Mouse (Mus musculus): ENCODE measurements around the gene Hpse2. TPM values are rescaled to one million over a fixed set of nuclear protein-coding genes. Genes with fewer than 3 reads are reported as not detected.
A peak's percentile ranks its signal among the peaks of the same experiment; 100 is the strongest.

Gene Hpse2
- polyA plus RNA-seq, 1 experiment from 2014 or later = 0.96 TPM

GRCm38 (mm10) chr19:42776813-42777212, 611.3 kb downstream of the Hpse2 start:
- Histone ChIP-seq H3K9ac (ENCODE audit: low read length) (no peak overlapping the region), H3K4me3 (ENCODE audit: low read length) (no peak overlapping the region), H3K27me3 (ENCODE audit: control insufficient read depth, insufficient read depth, low read length) (no peaks in the 10 kb centered on the region), H3K4me2 (ENCODE audit: low read depth, low read length) (no peak overlapping the region), H3K9me3 (replicated peaks; ENCODE audit: control insufficient read depth, low read length) (no peaks in the 10 kb centered on the region), H3K27ac (ENCODE audit: low read length) (no peak overlapping the region), H3K4me1 (ENCODE audit: control insufficient read depth, insufficient read depth, low read length) (no peaks in the 10 kb centered on the region), H3K36me3 (ENCODE audit: control insufficient read depth, insufficient read depth) (no peaks in the 10 kb centered on the region)
- no peak for ATAC-seq (replicated peaks; ENCODE audit: extremely low read depth, insufficient read depth, low FRiP score)
- 97% methylated on average over 1 of the region's 1 CpGs for WGBS

- 0 out of 2 replicates have a peak, but pooled peaks cover 2% of the 10 kb centered on the region for H3K4me1 ChIP-seq (ENCODE audit: control insufficient read depth, insufficient read depth, low read length)
- no peaks in the 10 kb centered on the region for H3K27me3 ChIP-seq (ENCODE audit: control insufficient read depth, insufficient read depth, low read length)
- no peak for ATAC-seq (replicated peaks; ENCODE audit: extremely low read depth, insufficient read depth, low FRiP score)
- no peaks in the 10 kb centered on the region for H3K36me3 ChIP-seq (ENCODE audit: control insufficient read depth, insufficient read depth)
- no peaks in the 10 kb centered on the region for H3K9me3 ChIP-seq (replicated peaks; ENCODE audit: control insufficient read depth, low read length)
- H3K4me3 ChIP-seq (ENCODE audit: low read length) = no peak overlapping the region
- no peak overlapping the region for H3K4me2 ChIP-seq (ENCODE audit: low read depth, low read length)
- H3K27ac ChIP-seq (ENCODE audit: low read length) = no peak overlapping the region
- no peak overlapping the region for H3K9ac ChIP-seq (ENCODE audit: low read length)
- WGBS = 72% methylated on average over 23 of the region's 23 CpGs
These were observed 617.8 kb downstream of the Hpse2 start for GRCm38 (mm10) chr19:42770141-42770872.

GRCm38 (mm10) chr19:42769648-42770047, 618.5 kb downstream of the Hpse2 start:
- 91% methylated on average over 10 of the region's 10 CpGs for WGBS
- 0 out of 2 replicates have a peak, but pooled peaks cover 2% of the 10 kb centered on the region for H3K4me1 ChIP-seq (ENCODE audit: control insufficient read depth, insufficient read depth, low read length)
- H3K4me3 ChIP-seq (ENCODE audit: low read length) = no peak overlapping the region
- H3K36me3 ChIP-seq (ENCODE audit: control insufficient read depth, insufficient read depth) = no peaks in the 10 kb centered on the region
- H3K9me3 ChIP-seq (replicated peaks; ENCODE audit: control insufficient read depth, low read length) = no peaks in the 10 kb centered on the region
- H3K9ac ChIP-seq (ENCODE audit: low read length) = no peak overlapping the region
- no peak overlapping the region for H3K27ac ChIP-seq (ENCODE audit: low read length)
- no peak overlapping the region for H3K4me2 ChIP-seq (ENCODE audit: low read depth, low read length)
- no peak for ATAC-seq (replicated peaks; ENCODE audit: extremely low read depth, insufficient read depth, low FRiP score)
- no peaks in the 10 kb centered on the region for H3K27me3 ChIP-seq (ENCODE audit: control insufficient read depth, insufficient read depth, low read length)

GRCm38 (mm10) chr19:42767361-42767760, 620.8 kb downstream of the Hpse2 start:
- no peaks in the 10 kb centered on the region for H3K9me3 ChIP-seq (replicated peaks; ENCODE audit: control insufficient read depth, low read length)
- H3K9ac ChIP-seq (ENCODE audit: low read length) = no peak overlapping the region
- no peak for ATAC-seq (replicated peaks; ENCODE audit: extremely low read depth, insufficient read depth, low FRiP score)
- no peak overlapping the region for H3K4me2 ChIP-seq (ENCODE audit: low read depth, low read length)
- 73% methylated on average over 8 of the region's 8 CpGs for WGBS
- H3K36me3 ChIP-seq (ENCODE audit: control insufficient read depth, insufficient read depth) = no peaks in the 10 kb centered on the region
- 0 out of 2 replicates have a peak, but pooled peaks cover 2% of the 10 kb centered on the region for H3K4me1 ChIP-seq (ENCODE audit: control insufficient read depth, insufficient read depth, low read length)
- H3K27me3 ChIP-seq (ENCODE audit: control insufficient read depth, insufficient read depth, low read length) = no peaks in the 10 kb centered on the region
- no peak overlapping the region for H3K4me3 ChIP-seq (ENCODE audit: low read length)
- no peak overlapping the region for H3K27ac ChIP-seq (ENCODE audit: low read length)

- Histone ChIP-seq H3K36me3 (ENCODE audit: control insufficient read depth, insufficient read depth) (no peaks in the 10 kb centered on the region), H3K4me1 (ENCODE audit: control insufficient read depth, insufficient read depth, low read length) (0 out of 2 replicates have a peak, but pooled peaks cover 2% of the 10 kb centered on the region), H3K9me3 (replicated peaks; ENCODE audit: control insufficient read depth, low read length) (no peaks in the 10 kb centered on the region), H3K4me2 (ENCODE audit: low read depth, low read length) (no peak overlapping the region), H3K27me3 (ENCODE audit: control insufficient read depth, insufficient read depth, low read length) (no peaks in the 10 kb centered on the region), H3K27ac (ENCODE audit: low read length) (no peak overlapping the region), H3K4me3 (ENCODE audit: low read length) (no peak overlapping the region), H3K9ac (ENCODE audit: low read length) (no peak overlapping the region)
- ATAC-seq (replicated peaks; ENCODE audit: extremely low read depth, insufficient read depth, low FRiP score) = no peak
- 79% methylated on average over 10 of the region's 10 CpGs for WGBS
These were observed 623.8 kb downstream of the Hpse2 start for GRCm38 (mm10) chr19:42764398-42764797.

GRCm38 (mm10) chr19:42756671-42757070, 631.5 kb downstream of the Hpse2 start:
- Histone ChIP-seq H3K4me1 (ENCODE audit: control insufficient read depth, insufficient read depth, low read length) (peaks cover 26% of the 10 kb centered on the region), H3K9me3 (replicated peaks; ENCODE audit: control insufficient read depth, low read length) (no peaks in the 10 kb centered on the region), H3K36me3 (ENCODE audit: control insufficient read depth, insufficient read depth) (no peaks in the 10 kb centered on the region), H3K27ac (ENCODE audit: low read length) (no peak overlapping the region), H3K4me2 (ENCODE audit: low read depth, low read length) (no peak overlapping the region), H3K27me3 (ENCODE audit: control insufficient read depth, insufficient read depth, low read length) (no peaks in the 10 kb centered on the region), H3K9ac (ENCODE audit: low read length) (no peak overlapping the region), H3K4me3 (ENCODE audit: low read length) (no peak overlapping the region)
- no peak for ATAC-seq (replicated peaks; ENCODE audit: extremely low read depth, insufficient read depth, low FRiP score)
- whole genome bisulfite sequencing = 75% methylated on average over 6 of the region's 6 CpGs

- Histone ChIP-seq H3K27me3 (ENCODE audit: control insufficient read depth, insufficient read depth, low read length) (no peaks in the 10 kb centered on the region), H3K9ac (ENCODE audit: low read length) (peak overlapping the region; percentile 20; the same call in 1 of the 2 replicates), H3K4me2 (ENCODE audit: low read depth, low read length) (no peak overlapping the region), H3K4me1 (ENCODE audit: control insufficient read depth, insufficient read depth, low read length) (peaks cover 30% of the 10 kb centered on the region), H3K36me3 (ENCODE audit: control insufficient read depth, insufficient read depth) (no peaks in the 10 kb centered on the region), H3K9me3 (replicated peaks; ENCODE audit: control insufficient read depth, low read length) (no peaks in the 10 kb centered on the region), H3K4me3 (ENCODE audit: low read length) (no peak overlapping the region), H3K27ac (ENCODE audit: low read length) (no peak overlapping the region)
- 46% methylated on average over 15 of the region's 15 CpGs for whole genome bisulfite sequencing
- ATAC-seq (replicated peaks; ENCODE audit: extremely low read depth, insufficient read depth, low FRiP score) = no peak
These were observed 632.8 kb downstream of the Hpse2 start for GRCm38 (mm10) chr19:42755148-42755870.

GRCm38 (mm10) chr19:42753141-42753917, 634.8 kb downstream of the Hpse2 start:
- peak overlapping the region; percentile 84 for H3K4me2 ChIP-seq (ENCODE audit: low read depth, low read length)
- H3K27ac ChIP-seq (ENCODE audit: low read length) = peak overlapping the region; percentile 96
- H3K9me3 ChIP-seq (replicated peaks; ENCODE audit: control insufficient read depth, low read length) = no peaks in the 10 kb centered on the region
- ATAC-seq (replicated peaks; ENCODE audit: extremely low read depth, insufficient read depth, low FRiP score) = peak; percentile 54
- peak overlapping the region; percentile 83 for H3K9ac ChIP-seq (ENCODE audit: low read length)
- peaks cover 36% of the 10 kb centered on the region for H3K4me1 ChIP-seq (ENCODE audit: control insufficient read depth, insufficient read depth, low read length)
- peak overlapping the region; percentile 57 for H3K4me3 ChIP-seq (ENCODE audit: low read length)
- H3K36me3 ChIP-seq (ENCODE audit: control insufficient read depth, insufficient read depth) = no peaks in the 10 kb centered on the region
- WGBS = 4% methylated on average over 11 of the region's 11 CpGs
- no peaks in the 10 kb centered on the region for H3K27me3 ChIP-seq (ENCODE audit: control insufficient read depth, insufficient read depth, low read length)
